Mouse (Mus musculus) left cerebral cortex, postnatal 25 days (tissue): ENCODE measurements at regions not wholly inside any gene's neighbourhood (a gene's known extent, or its start where the extent isn't known, plus 50 kb on each side); places are given as distances from the start of the nearest gene placed in this dataset.
A peak's percentile ranks its signal among the peaks of the same experiment; 100 is the strongest.

Source experiments
- DNase-seq, 2 experiments: peaks; one replicate each; pipeline ENCODE4 v3.0.0; 2022; ENCODE audit warnings: low spot score in 2 of 2, mixed read lengths in 1 of 2
- intact Hi-C: fragments of 180-260 bp; cut with DNase I; formaldehyde crosslinking; loops from one replicate; pipeline ENCODE4 v1.15.1; 2025

GRCm38 (mm10) chr1:137591891-137592290, 583.6 kb downstream of the Ptprc start:
- no peak for DNase-seq
- intact Hi-C loops = no loop called here

GRCm38 (mm10) chr1:137591295-137591694, 584.2 kb downstream of the Ptprc start:
- intact Hi-C loops = no loop called here
- no peak for DNase-seq

GRCm38 (mm10) chr1:137588304-137589300, 586.9 kb downstream of the Ptprc start:
- intact Hi-C loops = no loop called here
- peak in 1 of 2 experiments; percentile 75 for DNase-seq

GRCm38 (mm10) chr1:137587481-137588228, 587.9 kb downstream of the Ptprc start:
- DNase-seq = no peak
- intact Hi-C loops = no loop called here

GRCm38 (mm10) chr1:137584696-137585095, 590.8 kb downstream of the Ptprc start:
- intact Hi-C loops = no loop called here

GRCm38 (mm10) chr1:137584104-137584675, 591.3 kb downstream of the Ptprc start:
- intact Hi-C loops = no loop called here
- DNase-seq = peak; percentile 16 to 70

More at GRCm38 (mm10) chr1:137584696-137585095, 590.8 kb downstream of the Ptprc start:
- no peak for DNase-seq

- intact Hi-C loops = no loop called here
- no peak for DNase-seq
Measured at GRCm38 (mm10) chr1:137577639-137578038, 597.9 kb downstream of the Ptprc start.

- DNase-seq = no peak
- intact Hi-C loops = no loop called here
Measured at GRCm38 (mm10) chr1:137576174-137576573, 599.3 kb downstream of the Ptprc start.

- no peak for DNase-seq
- intact Hi-C loops = no loop called here
Measured at GRCm38 (mm10) chr1:137575380-137575779, 600.1 kb downstream of the Ptprc start.

- intact Hi-C loops = no loop called here
- DNase-seq = no peak
Measured at GRCm38 (mm10) chr1:137571905-137572865, 603.3 kb downstream of the Ptprc start.

GRCm38 (mm10) chr1:137571190-137571904, 604.2 kb downstream of the Ptprc start:
- no peak for DNase-seq
- intact Hi-C loops = no loop called here

GRCm38 (mm10) chr1:137567526-137567925, 607.3 kb upstream of the Nr5a2 start:
- intact Hi-C loops = no loop called here
- DNase-seq = no peak

GRCm38 (mm10) chr1:137565573-137566048, 605.4 kb upstream of the Nr5a2 start:
- DNase-seq = no peak
- intact Hi-C loops = no loop called here

- intact Hi-C loops = no loop called here
- no peak for DNase-seq
Measured at GRCm38 (mm10) chr1:137561686-137562085, 601.4 kb upstream of the Nr5a2 start.

- intact Hi-C loops = no loop called here
- no peak for DNase-seq
Measured at GRCm38 (mm10) chr1:137560389-137561268, 600.4 kb upstream of the Nr5a2 start.

GRCm38 (mm10) chr1:137549659-137550058, 589.4 kb upstream of the Nr5a2 start:
- intact Hi-C loops = no loop called here

GRCm38 (mm10) chr1:137545666-137546065, 585.4 kb upstream of the Nr5a2 start:
- DNase-seq = peak; percentile 47 to 83
- intact Hi-C loops = no loop called here

More at GRCm38 (mm10) chr1:137549659-137550058, 589.4 kb upstream of the Nr5a2 start:
- DNase-seq = no peak
